Mouse (Mus musculus): ENCODE results near the gene Gprin3. TPM values are rescaled to one million over a fixed set of nuclear protein-coding genes. Genes with fewer than 3 reads are reported as not detected.
"Not testable (repeated sequence)": the region's sequence is repeated elsewhere in the genome, so short reads cannot be mapped to it uniquely, and the experiment has no call there.

Gprin3 gene
- polyA plus RNA-seq, 2 experiments from 2014 or later = 17.9 to 21.7 TPM

- ATAC-seq = peak; percentile 62
Observed at GRCm38 (mm10) chr6:59348673-59349072, 77.4 kb downstream of the Gprin3 start.

- ATAC-seq = no peak
Observed at GRCm38 (mm10) chr6:59341146-59341545, 84.9 kb downstream of the Gprin3 start.

- no peak for ATAC-seq
Observed at GRCm38 (mm10) chr6:59328297-59328696, 97.8 kb downstream of the Gprin3 start.

- ATAC-seq = peak; percentile 47
Observed at GRCm38 (mm10) chr6:59315868-59316267, 110.2 kb downstream of the Gprin3 start.

GRCm38 (mm10) chr6:59315090-59315489 is 111.0 kb downstream of the Gprin3 start:
- ATAC-seq = peak; percentile 8

- ATAC-seq = peak; percentile 65
Observed at GRCm38 (mm10) chr6:59313162-59313561, 112.9 kb downstream of the Gprin3 start.

- no peak for ATAC-seq
Observed at GRCm38 (mm10) chr6:59311241-59311640, 114.9 kb downstream of the Gprin3 start.

- not testable (repeated sequence) for ATAC-seq
Observed at GRCm38 (mm10) chr6:59304235-59304942, 121.7 kb downstream of the Gprin3 start.

- no peak for ATAC-seq
Observed at GRCm38 (mm10) chr6:59303031-59303430, 123.1 kb downstream of the Gprin3 start.

Other genes starting within 250 kb of the Gprin3 start
- 10 to 100 TPM; 24.3 to 27.7 TPM for gene Tigd2, start 217.4 kb downstream of the Gprin3 start, polyA plus RNA-seq (2017; shearing (Covaris generic))